Mouse (Mus musculus): ENCODE measurements at regions not wholly inside any gene's neighbourhood (a gene's known extent, or its start where the extent isn't known, plus 50 kb on each side); places are given as distances from the start of the nearest gene placed in this dataset.
A peak's percentile ranks its signal among the peaks of the same experiment; 100 is the strongest.

DNA sequence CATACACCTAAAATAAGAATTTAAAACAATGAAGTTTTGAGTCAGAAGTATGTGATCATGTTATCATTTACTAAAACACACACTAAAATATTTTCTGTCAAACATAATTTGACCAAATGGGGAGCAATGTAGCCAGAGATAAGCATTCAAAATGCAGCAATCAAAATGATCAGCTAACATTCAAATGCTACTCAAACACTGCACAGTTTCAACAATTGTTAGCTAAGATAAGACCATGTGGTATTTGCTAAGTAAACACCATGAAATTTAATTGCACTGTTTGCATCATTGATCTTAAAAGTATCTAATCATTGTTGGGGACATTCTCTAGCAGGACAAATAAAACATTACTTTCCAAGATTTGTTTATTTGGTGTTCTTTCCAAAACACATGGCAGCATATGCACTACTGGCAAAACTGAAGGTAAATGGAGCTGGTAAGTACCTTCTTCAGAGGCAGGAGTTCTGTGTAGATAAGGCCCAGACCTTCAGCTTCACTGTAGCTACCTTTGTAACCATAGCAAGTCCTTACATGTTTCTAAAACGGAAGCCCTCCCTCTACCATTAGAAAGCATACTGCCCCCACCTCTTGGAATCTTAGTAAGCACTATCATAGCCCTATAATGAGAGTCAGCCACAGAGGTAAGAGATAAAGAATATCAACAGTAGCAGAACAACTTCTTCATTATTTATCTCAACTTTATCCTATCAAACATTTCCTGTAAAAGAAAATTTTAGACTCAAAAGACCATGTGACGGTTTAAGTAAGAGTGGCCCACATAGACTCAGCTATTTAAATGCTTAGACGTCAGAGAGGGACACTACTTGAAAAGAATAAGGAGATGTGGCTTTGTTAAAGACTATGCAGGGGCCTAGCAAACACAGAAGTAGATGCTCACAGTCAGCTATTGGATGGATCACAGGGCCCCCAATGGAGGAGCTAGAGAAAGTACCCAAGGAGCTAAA is 116.3 kb upstream of the Irak1bp1 start:
- no peak for DNase-seq (ENCODE audit: extremely low spot score in 1 of 2, low spot score in 1 of 2)

DNA sequence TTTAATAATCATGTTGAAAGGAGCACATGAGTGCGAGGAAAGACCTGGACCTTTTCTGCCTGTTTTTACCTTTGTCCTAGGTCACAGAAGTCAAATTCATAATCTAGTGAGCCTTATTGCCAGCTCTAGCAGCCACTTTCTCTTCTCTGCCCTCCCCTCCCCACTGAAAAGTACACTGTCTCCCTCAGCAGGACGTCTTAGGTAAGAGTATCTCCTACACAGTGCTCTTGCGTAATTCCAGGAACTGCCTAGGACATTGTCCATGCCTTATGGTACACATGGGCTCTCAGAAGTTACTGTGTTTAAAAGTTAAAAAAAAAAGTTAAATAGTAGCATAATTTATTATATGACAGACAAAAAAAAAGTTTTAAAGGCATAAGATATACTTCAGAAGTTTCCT is 100.7 kb upstream of the Irak1bp1 start:
- no peak for DNase-seq (ENCODE audit: extremely low spot score in 1 of 2, low spot score in 1 of 2)

DNA sequence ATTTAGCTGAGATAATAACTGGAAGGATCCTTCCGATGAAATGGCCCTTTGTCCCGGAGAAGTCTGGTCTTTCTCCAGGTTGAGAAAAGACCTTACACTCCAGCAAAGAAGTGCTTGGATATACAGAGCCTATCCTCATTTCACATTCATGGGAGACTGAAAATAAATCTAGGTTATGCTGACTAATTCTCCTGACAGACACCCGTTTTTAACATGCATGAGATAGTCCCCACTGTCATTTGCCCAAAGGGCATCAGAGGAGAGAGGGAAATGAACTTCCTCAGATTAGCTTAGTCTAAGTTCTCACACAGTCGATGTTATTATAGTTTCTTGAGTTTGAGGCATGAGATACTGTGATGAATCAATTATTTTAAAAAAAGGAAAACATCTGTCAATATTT is 99.7 kb upstream of the Irak1bp1 start:
- DNase-seq (ENCODE audit: extremely low spot score in 1 of 2, low spot score in 1 of 2) = peak in 1 of 2 experiments; percentile 4

DNA sequence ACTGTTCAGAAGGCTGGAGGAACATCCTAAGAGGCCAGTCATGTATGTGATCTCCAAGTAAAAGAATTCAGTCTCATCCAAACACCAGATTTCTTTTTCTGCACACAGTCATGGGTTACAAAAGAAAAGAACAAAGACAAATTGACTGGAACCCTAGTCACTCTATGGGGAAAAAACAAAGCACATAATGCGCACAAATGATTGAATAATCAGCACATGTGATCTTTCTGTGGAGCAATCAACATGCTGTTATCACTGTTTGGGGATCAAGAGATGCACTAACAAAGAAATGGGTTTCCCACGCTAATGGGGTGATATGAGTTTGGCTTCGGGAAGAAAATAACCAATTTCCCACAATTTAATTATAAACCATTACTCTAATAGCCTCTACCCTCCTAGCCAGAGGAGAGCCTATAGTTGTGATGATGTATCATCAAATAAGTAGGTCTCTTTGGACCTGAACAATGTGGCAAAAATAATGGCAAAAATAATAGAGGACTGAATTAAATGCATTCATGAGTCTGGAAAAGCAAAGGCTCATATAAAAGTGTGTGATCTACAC is 96.2 kb upstream of the Irak1bp1 start:
- DNase-seq (ENCODE audit: extremely low spot score in 1 of 2, low spot score in 1 of 2) = no peak

DNA sequence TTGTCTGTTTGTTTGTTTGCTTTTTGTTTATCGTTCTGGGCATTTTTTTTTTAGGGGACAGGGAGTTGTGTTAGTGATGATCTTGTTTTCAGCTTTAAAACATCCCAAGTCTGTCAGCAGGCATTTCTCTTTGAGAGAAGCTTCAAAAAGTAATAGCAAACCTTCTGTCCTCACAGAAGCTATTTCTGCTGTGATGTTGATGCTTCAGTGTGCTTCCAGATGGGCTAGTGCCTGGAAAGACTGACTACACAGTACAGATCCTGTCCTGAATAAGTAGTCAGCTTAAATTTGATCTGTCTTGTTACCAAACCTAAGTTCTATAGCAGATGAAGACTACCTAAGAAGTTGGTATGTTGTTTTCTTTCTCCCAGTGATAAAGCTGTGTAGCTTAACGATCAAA is 94.4 kb upstream of the Irak1bp1 start:
- DNase-seq (ENCODE audit: extremely low spot score in 1 of 2, low spot score in 1 of 2) = no peak

DNA sequence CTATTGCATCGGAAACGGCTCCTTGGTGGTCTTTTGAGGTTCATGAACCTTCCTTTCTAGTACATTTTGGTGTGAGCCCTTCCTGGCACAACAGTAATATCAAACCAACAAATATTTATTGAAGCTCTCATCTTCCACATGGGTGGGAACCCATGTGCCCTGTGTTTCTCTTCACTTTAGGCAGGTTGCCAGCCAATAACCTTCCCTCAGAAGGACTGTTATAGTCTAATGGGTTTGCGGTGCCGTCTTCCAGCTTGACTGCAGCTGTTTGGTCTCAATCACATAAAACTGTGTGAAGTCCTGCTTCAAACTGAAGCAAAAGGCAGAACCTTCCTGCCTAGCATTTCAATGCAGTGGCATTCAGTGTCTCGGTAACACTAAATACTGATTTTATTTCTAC is 69.4 kb upstream of the Irak1bp1 start:
- no peak for DNase-seq (ENCODE audit: extremely low spot score in 1 of 2, low spot score in 1 of 2)

DNA sequence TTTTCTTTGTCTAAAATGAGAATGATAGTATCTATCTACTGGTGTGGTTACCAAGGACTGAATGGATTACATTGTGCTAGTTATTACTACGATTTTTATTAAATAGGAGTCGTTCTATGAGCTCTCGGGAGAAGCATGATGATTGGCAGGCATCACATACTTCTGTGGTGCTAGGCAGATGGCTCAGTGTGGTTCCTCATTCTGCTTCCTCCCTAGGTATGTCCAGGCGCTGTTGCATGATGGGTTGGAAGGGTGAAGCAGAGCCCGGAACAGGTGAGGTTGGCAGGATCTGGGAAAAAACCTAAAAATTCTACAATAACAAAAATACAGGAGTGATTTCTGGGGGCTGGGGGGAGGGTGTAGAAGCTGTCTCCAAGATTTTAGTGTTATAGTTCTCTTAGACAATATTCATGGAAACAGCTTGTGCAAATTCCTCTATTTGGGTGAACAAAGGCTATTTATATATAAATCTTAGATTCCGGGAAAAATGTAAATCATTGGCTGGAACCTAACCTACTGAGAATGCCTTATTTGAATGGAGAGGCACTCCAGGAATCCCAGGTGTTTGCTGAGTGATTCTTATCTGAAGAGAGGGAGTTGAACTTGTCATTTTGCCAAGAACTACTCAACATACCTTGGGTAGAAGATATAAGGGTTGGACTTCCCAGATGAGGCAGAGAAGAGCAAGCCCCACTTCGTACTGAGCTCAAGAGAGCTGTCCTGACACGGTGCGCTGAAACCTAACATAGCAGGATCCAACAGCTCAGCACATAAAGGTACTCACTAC is 68.5 kb upstream of the Irak1bp1 start:
- no peak for DNase-seq (ENCODE audit: extremely low spot score in 1 of 2, low spot score in 1 of 2)

DNA sequence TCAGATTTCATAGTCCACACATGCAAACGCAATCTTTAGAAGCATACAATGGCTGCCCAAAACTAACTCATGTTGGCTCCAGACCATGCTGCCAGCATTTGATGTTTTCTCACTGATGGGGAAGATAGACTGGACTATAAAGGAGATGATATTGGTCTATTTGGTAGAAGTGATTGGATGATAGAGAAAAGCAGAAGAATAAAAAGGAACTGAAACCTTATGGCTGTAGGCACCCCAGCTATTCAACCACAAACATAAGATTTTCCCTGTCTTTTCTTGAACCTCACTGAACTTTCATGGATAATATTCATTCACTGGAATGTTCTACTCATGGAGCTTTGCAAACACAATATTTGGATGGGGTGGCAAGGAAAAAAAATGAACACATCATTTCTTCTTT is 65.7 kb upstream of the Irak1bp1 start:
- DNase-seq (ENCODE audit: extremely low spot score in 1 of 2, low spot score in 1 of 2) = no peak
